Mouse (Mus musculus): ENCODE results near the gene Cyfip2.

DNA sequence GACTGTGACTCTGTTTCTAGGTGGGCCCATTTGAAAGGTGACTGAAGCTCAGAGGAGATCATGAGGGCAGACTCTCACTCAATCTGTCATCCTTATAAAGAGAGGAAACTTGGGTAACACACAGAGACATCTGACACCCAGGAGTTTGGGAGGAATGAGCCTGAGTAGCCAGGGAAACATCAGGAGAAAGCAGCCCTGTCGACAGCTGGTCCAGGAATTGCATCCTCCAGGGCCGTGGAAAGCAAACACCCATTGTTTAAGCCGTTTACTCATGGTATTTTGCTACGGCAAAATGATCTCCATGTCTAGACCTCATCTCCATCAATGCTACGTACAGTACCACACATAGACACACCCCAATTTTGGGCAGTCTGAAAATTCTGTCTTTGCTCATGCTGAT, 24.6 kb downstream of the Cyfip2 start:
- TF ChIP-seq POLR2A (IDR thresholded peaks at IDR 0.05; ENCODE audit: insufficient read depth, low read length) (no peak), CTCF (IDR thresholded peaks at IDR 0.05; ENCODE audit: low read depth, low read length) (no peak), EP300 (IDR thresholded peaks at IDR 0.05; ENCODE audit: insufficient read depth, low read depth, low read length) (no peak)
